Mouse (Mus musculus) neural tube, embryonic 14.5 days (tissue): ENCODE results near the gene Spata13. TPM values are rescaled to one million over a fixed set of nuclear protein-coding genes. Genes with fewer than 3 reads are reported as not detected.

Experiments used
- ATAC-seq: fragments of 200-750 bp; cut with Nextera tagmentation; 2 replicates; pipeline ENCODE4 v1.8.0; 2017; ENCODE audit warnings: low read depth, mild to moderate bottlenecking, moderate TSS enrichment, moderate library complexity
- H3K27ac ChIP-seq: fragments of 300-500 bp; sonication (generic); 2 replicates; pipeline ENCODE4 v1.5.1; 2014; ENCODE audit warnings: low read depth, mild to moderate bottlenecking, control low read depth, low read length, moderate library complexity, mixed read lengths
- H3K27me3 ChIP-seq: fragments of 300-500 bp; sonication (generic); 2 replicates; pipeline ENCODE4 v1.6.1; 2014; ENCODE audit warnings: low read length; ENCODE audit not compliant: control insufficient read depth, insufficient read depth
- H3K36me3 ChIP-seq: fragments of 300-500 bp; sonication (generic); 2 replicates; pipeline ENCODE4 v1.6.1; 2014; ENCODE audit warnings: low read length, mixed read lengths; ENCODE audit not compliant: control insufficient read depth, insufficient read depth
- H3K4me1 ChIP-seq: fragments of 300-500 bp; sonication (generic); 2 replicates; pipeline ENCODE4 v1.6.1; 2014; ENCODE audit warnings: low read length; ENCODE audit not compliant: control insufficient read depth, insufficient read depth
- H3K4me2 ChIP-seq: fragments of 300-500 bp; sonication (generic); 2 replicates; pipeline ENCODE4 v1.6.1; 2014; ENCODE audit warnings: mild to moderate bottlenecking, low read depth, low read length, control low read depth
- H3K4me3 ChIP-seq: fragments of 300-500 bp; sonication (generic); 2 replicates; pipeline ENCODE4 v1.5.1; 2014; ENCODE audit warnings: low read depth, low read length, control low read depth, mixed read lengths
- H3K9ac ChIP-seq: fragments of 300-500 bp; sonication (generic); replicated peaks from 2 replicates; pipeline ENCODE4 v1.6.1; 2014; ENCODE audit warnings: low read depth, mild to moderate bottlenecking, control low read depth, low read length, mixed read lengths
- H3K9me3 ChIP-seq: fragments of 300-500 bp; sonication (generic); 2 replicates; pipeline ENCODE4 v1.6.1; 2016; ENCODE audit warnings: low read length; ENCODE audit not compliant: control insufficient read depth
- WGBS: fragments of 180-500 bp; shearing (Covaris S2); extraction: QIAGEN DNeasy Blood & Tissue Kit; methylation state at CpG from one replicate; pipeline ENCODE4 v1.1.7; 2014; 5-methylcytosine and 5-hydroxymethylcytosine counted together
- polyA plus RNA-seq: library from polyadenylated mRNA; unstranded; fragments of >200 nt; fragmentation: Nextera tagmentation; extraction: Ambion mirVana; gene quantifications from 2 replicates; pipeline ENCODE4 v1.2.1, GENCODE M21; 2014

The Spata13 gene
- polyA plus RNA-seq, 1 experiment from 2014 or later = 26.5 TPM

GRCm38 (mm10) chr14:60733706-60734105 lies 99.9 kb downstream of the Spata13 start:
- H3K27me3 ChIP-seq = no peaks in the 10 kb centered on the region
- no peaks in the 10 kb centered on the region for H3K9me3 ChIP-seq
- 73% methylated on average over 4 of the region's 4 CpGs for WGBS
- H3K4me2 ChIP-seq = no peak overlapping the region
- H3K4me1 ChIP-seq = peaks cover 16% of the 10 kb centered on the region
- ATAC-seq = no peak
- H3K36me3 ChIP-seq = no peaks in the 10 kb centered on the region
- no peak overlapping the region for H3K4me3 ChIP-seq
- no peak overlapping the region for H3K9ac ChIP-seq
- no peak overlapping the region for H3K27ac ChIP-seq

GRCm38 (mm10) chr14:60735206-60735605 lies 101.4 kb downstream of the Spata13 start:
- Histone ChIP-seq H3K4me1 (peaks cover 16% of the 10 kb centered on the region), H3K27ac (no peak overlapping the region), H3K4me2 (no peak overlapping the region), H3K4me3 (no peak overlapping the region), H3K27me3 (no peaks in the 10 kb centered on the region), H3K9me3 (no peaks in the 10 kb centered on the region), H3K36me3 (no peaks in the 10 kb centered on the region), H3K9ac (no peak overlapping the region)
- no peak for ATAC-seq
- WGBS = 60% methylated on average over 5 of the region's 5 CpGs

- H3K27ac ChIP-seq = peak overlapping the region; percentile 57
- no peak for ATAC-seq
- H3K4me1 ChIP-seq = peaks cover 16% of the 10 kb centered on the region
- 0 out of 2 replicates have a peak overlapping the region, but pooled peaks have one; percentile 16 for H3K9ac ChIP-seq
- no peak overlapping the region for H3K4me3 ChIP-seq
- no peak overlapping the region for H3K4me2 ChIP-seq
- H3K9me3 ChIP-seq = no peaks in the 10 kb centered on the region
- H3K36me3 ChIP-seq = no peaks in the 10 kb centered on the region
- 53% methylated on average over 13 of the region's 13 CpGs for WGBS
- H3K27me3 ChIP-seq = no peaks in the 10 kb centered on the region
Observed at GRCm38 (mm10) chr14:60735848-60736547, 102.2 kb downstream of the Spata13 start.

- H3K27me3 ChIP-seq = no peaks in the 10 kb centered on the region
- H3K4me1 ChIP-seq = peaks cover 21% of the 10 kb centered on the region
- H3K4me2 ChIP-seq = 0 out of 2 replicates have a peak overlapping the region, but pooled peaks have one; percentile 8
- H3K36me3 ChIP-seq = no peaks in the 10 kb centered on the region
- 20% methylated on average over 4 of the region's 4 CpGs for WGBS
- no peak overlapping the region for H3K4me3 ChIP-seq
- H3K9ac ChIP-seq = 0 out of 2 replicates have a peak overlapping the region, but pooled peaks have one; percentile 16
- no peaks in the 10 kb centered on the region for H3K9me3 ChIP-seq
- peak overlapping the region; percentile 57 for H3K27ac ChIP-seq
- peak; percentile 25; the same call in 1 of the 2 replicates for ATAC-seq
Observed at GRCm38 (mm10) chr14:60736591-60737192, 102.9 kb downstream of the Spata13 start.

- Histone ChIP-seq H3K4me2 (no peak overlapping the region), H3K36me3 (no peaks in the 10 kb centered on the region), H3K27ac (peak overlapping the region; percentile 2; the same call in 1 of the 2 replicates), H3K9me3 (no peaks in the 10 kb centered on the region), H3K4me3 (no peak overlapping the region), H3K27me3 (no peaks in the 10 kb centered on the region), H3K9ac (no peak overlapping the region), H3K4me1 (peaks cover 26% of the 10 kb centered on the region)
- 24% methylated on average over 7 of the region's 7 CpGs for WGBS
- no peak for ATAC-seq
Observed at GRCm38 (mm10) chr14:60737202-60737611, 103.4 kb downstream of the Spata13 start.

- no peak for ATAC-seq
- Histone ChIP-seq H3K4me2 (no peak overlapping the region), H3K9me3 (no peaks in the 10 kb centered on the region), H3K27ac (no peak overlapping the region), H3K4me1 (peaks cover 26% of the 10 kb centered on the region), H3K4me3 (no peak overlapping the region), H3K9ac (no peak overlapping the region), H3K36me3 (no peaks in the 10 kb centered on the region), H3K27me3 (no peaks in the 10 kb centered on the region)
- 64% methylated on average over 10 of the region's 10 CpGs for WGBS
Observed at GRCm38 (mm10) chr14:60738434-60738938, 104.7 kb downstream of the Spata13 start.

- no peak for ATAC-seq
- Histone ChIP-seq H3K4me2 (no peak overlapping the region), H3K4me3 (no peak overlapping the region), H3K9ac (no peak overlapping the region), H3K27ac (no peak overlapping the region), H3K4me1 (peaks cover 26% of the 10 kb centered on the region), H3K36me3 (no peaks in the 10 kb centered on the region), H3K9me3 (no peaks in the 10 kb centered on the region), H3K27me3 (no peaks in the 10 kb centered on the region)
- WGBS = 6% methylated on average over 5 of the region's 9 CpGs
Observed at GRCm38 (mm10) chr14:60739155-60739554, 105.4 kb downstream of the Spata13 start.

GRCm38 (mm10) chr14:60739616-60740015 lies 105.8 kb downstream of the Spata13 start:
- no peaks in the 10 kb centered on the region for H3K27me3 ChIP-seq
- no peak overlapping the region; the same call in 1 of the 2 replicates for H3K27ac ChIP-seq
- no peak overlapping the region for H3K9ac ChIP-seq
- 74% methylated on average over 12 of the region's 12 CpGs for WGBS
- no peak overlapping the region for H3K4me3 ChIP-seq
- H3K9me3 ChIP-seq = no peaks in the 10 kb centered on the region
- H3K4me1 ChIP-seq = peaks cover 26% of the 10 kb centered on the region
- no peaks in the 10 kb centered on the region for H3K36me3 ChIP-seq
- no peak for ATAC-seq
- no peak overlapping the region for H3K4me2 ChIP-seq

- Histone ChIP-seq H3K27me3 (no peaks in the 10 kb centered on the region), H3K9ac (no peak overlapping the region), H3K4me3 (no peak overlapping the region), H3K4me2 (no peak overlapping the region), H3K9me3 (no peaks in the 10 kb centered on the region), H3K36me3 (no peaks in the 10 kb centered on the region), H3K4me1 (peaks cover 26% of the 10 kb centered on the region), H3K27ac (no peak overlapping the region)
- no peak for ATAC-seq
- WGBS = 84% methylated on average over 5 of the region's 5 CpGs
Observed at GRCm38 (mm10) chr14:60740507-60740906, 106.7 kb downstream of the Spata13 start.
